Mouse (Mus musculus): ENCODE results near the gene Disp2.

Disp2 gene

GRCm38 (mm10) chr2:118789501-118789900, 10.0 kb downstream of the Disp2 start:
- no peak for DNase-seq

- DNase-seq = no peak
Observed at GRCm38 (mm10) chr2:118790221-118790550, 10.7 kb downstream of the Disp2 start.

- peak; percentile 87 to 90 for DNase-seq
Observed at GRCm38 (mm10) chr2:118790551-118791525, 11.3 kb downstream of the Disp2 start.

DNA sequence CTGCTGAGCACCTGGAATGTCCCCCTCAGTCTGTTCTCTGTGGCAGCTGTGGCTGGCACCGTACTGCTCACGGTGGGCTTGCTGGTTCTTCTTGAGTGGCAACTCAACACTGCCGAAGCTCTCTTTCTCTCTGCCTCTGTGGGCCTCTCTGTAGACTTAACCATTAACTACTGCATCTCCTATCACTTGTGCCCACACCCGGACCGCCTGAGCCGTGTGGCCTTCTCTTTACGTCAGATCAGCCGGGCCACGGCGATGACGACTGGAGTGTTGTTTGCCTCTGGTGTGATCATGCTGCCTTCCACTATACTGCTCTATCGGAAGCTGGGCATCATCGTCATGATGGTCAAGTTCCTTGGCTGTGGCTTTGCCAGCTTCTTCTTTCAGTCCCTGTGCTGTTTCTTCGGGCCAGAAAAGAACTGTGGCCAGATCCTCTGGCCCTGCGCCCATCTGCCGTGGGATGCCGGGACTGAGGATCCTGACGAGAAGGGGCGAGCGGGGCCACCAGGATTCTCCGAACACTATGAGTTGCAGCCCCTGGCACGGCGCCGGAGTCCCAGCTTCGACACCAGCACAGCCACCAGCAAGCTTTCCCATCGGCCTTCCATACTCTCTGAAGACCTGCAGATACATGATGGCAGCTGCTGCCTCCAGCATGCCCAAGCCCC, 12.2 kb downstream of the Disp2 start:
- DNase-seq = no peak

- no peak for DNase-seq
Observed at GRCm38 (mm10) chr2:118792259-118792613, 12.7 kb downstream of the Disp2 start.

- DNase-seq = no peak
Observed at GRCm38 (mm10) chr2:118793636-118794035, 14.1 kb downstream of the Disp2 start.

GRCm38 (mm10) chr2:118802542-118803118, 23.1 kb downstream of the Disp2 start:
- no peak for DNase-seq

DNA sequence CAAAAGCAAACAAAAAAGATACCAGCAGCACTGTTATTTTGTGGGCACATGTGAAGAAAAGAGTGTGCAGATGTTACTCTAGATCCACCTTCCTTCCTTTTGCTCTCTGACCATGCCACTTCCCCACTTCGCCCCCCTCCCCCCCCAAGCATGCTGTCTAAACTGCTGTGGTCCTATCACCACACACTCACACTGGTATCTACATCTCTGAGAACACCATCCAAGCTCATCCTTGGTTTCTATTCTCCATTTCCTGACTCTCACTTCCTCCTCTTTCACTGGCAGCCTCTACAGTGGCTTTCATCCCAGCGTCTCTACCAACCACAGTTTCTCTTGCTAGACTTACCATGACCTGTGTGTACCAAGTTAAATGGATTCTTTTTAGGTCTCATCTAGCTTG, 25.0 kb downstream of the Disp2 start:
- DNase-seq = no peak

- peak; percentile 17 to 44 for DNase-seq
Observed at GRCm38 (mm10) chr2:118805137-118805536, 25.6 kb downstream of the Disp2 start.

DNA sequence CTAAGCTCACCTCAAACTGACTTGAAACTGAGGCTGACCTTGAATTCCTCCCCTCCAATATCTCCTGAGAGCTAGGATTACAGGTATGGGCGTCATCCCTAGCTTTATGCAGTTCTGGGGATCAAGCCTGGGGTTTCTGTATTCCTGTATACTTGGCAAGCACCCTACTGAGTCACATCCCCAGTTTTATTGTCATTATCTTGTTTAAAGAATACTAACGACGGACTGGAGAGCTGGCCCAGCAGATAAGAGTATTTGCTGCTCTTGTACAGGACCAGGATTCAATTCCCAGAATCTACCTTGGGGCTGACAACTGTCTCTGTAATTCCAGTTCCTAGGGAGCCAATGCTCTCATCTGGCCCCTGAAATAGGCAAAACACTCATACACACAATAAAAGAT, 26.2 kb downstream of the Disp2 start:
- DNase-seq = no peak

- DNase-seq = peak in 1 of 2 experiments; percentile 48
Observed at GRCm38 (mm10) chr2:118806860-118807259, 27.3 kb downstream of the Disp2 start.

DNA sequence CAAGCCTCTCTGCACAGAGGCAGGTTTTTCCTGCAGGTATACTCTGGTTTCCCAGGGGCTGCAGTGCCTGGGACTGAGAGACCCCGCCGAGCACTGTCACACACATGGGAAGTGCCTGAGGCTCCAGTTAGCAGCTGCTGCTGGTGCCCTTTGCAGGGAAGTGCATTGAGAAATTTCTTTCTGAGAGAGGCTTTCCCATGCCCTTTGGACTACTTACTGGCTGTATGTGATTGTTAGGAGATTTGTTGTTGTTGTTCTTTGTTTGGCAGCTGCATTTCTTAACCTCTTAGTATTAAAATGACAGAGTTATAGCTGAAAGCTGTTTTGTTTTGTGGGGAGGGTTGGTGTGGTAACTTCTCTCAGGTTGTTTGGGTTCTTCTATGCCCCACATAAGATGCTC, 31.3 kb downstream of the Disp2 start:
- DNase-seq = no peak

GRCm38 (mm10) chr2:118812724-118813123, 33.2 kb downstream of the Disp2 start:
- no peak for DNase-seq

DNA sequence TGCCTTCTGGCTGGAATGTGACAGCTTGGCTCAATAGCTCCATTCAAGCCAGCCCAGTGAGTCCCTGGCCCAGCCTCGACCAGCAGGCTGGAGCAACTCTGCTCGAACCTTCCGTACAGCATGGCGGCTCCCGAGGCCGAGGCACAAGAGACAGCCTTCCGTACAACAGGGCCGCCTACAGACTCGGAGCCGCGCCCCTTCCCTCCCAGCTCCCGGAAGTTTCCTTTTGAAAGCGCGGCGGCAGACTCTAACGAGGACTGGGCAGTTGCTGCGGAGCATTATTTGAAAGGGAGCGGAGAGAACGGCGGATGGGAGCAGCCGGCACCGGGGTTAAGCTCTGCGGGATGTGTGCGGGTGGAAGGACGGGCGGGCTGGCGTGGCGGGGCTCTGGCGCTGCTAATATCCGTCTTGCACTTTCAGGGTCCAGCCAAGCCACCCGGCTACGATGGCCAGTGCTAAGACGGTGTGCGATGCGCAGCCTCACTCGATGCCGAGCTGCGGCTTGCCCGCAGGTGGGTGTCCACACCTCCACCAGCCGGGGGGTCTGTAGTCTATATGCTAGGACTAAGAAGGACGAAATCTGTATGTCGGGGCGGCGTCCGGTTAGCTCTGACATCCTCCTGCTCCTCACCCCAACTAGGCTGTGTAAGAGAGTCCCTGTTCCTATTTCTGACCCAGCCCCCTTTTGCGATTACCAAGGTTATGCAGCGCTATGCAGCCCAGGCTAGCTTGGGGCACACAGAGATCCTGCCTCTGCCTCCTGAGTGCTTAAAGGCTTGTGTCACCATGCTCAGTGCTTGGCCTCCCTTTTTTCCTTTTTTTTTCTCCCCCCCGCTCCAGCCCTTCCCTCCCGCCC, 34.7 kb downstream of the Disp2 start, which contains the start of gene Knstrn:
Knstrn (plus strand) TSS at position 23 of the 856 bp plus-strand sequence.
- peak; percentile 92 for DNase-seq

- no peak for DNase-seq
Observed at GRCm38 (mm10) chr2:118822800-118823199, 43.3 kb downstream of the Disp2 start.

DNA sequence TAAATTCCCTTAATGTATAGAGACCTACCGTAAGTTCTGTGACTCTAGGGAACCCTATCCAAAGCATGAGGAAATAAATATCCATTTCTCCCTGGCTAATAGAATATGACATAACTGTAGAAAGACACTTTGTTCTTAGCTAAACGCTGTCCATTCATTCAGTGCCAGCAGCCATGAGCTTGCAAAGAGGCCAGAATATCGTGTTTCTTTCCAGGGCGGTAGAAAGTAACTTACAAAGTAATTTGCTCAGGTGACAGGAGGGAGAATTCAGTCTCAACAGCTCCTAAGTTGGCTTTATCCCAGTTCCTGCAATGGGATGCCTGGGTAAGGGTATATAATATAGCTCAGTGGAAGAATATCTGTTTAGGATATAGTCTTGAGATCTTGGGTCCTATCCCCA, 44.9 kb downstream of the Disp2 start:
- no peak for DNase-seq

GRCm38 (mm10) chr2:118829096-118829495, 49.6 kb downstream of the Disp2 start:
- DNase-seq = no peak

GRCm38 (mm10) chr2:118834061-118834460, 54.5 kb downstream of the Disp2 start:
- DNase-seq = no peak

GRCm38 (mm10) chr2:118835115-118835514, 55.6 kb downstream of the Disp2 start:
- no peak for DNase-seq

GRCm38 (mm10) chr2:118838330-118838729, 58.8 kb downstream of the Disp2 start:
- DNase-seq = no peak

DNA sequence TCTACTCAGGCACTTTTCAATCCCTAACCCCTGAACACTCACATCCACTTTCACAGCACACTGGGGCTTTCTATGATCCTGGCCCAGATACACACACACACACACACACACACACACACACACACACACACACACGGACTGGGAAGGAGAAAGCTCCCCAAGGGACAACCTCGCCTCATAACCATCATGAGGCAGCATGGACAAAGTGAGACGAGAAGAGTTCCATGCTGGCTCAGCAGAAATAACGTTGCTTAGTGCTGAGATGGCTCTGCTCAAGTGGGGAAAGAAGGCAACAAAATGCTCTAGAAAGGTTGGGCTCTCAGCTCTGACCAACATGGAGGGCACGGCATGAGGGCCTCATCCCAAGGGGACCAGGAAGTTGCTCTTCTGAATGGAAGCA, 61.7 kb downstream of the Disp2 start:
- DNase-seq = no peak

DNA sequence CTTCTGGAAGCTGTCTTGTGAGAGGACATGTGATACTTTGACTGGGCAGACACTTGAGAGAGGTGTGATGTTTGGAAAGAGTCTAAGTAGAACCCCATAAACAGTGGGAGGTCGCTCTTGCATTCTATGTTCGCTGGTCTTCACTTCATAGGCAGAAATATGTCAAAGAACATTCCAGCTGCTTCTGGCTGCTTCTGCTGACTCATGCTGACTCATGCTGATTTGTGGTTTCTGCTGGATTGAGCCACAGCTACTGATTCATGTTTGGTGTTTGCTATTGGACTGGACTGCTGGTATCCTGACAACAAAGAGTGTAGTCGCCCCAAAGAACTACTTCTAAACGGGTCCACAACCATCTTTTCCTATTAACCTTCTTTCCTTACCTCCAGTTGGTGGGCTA, 62.3 kb downstream of the Disp2 start:
- DNase-seq = no peak

DNA sequence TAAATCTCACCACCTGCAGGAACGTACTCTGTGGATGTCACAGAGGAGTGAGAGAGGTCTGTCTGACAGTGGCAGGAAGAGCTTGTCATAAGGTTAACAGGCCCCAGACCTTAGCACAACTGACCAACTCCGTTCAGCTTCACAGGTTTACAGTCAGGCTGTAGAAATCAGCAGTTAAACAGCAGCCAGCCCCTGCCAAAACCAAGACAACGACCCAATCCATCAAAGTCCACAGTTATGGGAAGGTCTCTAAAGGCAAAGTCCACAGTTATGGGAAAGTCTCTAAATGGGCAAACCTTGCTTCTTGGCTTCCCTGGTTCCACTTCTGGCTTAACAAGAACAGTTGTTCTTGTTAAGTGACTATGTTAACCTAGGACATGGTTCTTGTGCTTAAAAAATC, 64.9 kb downstream of the Disp2 start:
- DNase-seq = no peak
